Comparison of ENCODE assay signal across 32 mouse cellular contexts in genomic region chrX:10062201-10062600, GRCm38 (mm10). TPM values are rescaled to one million over a fixed set of nuclear protein-coding genes. Genes with fewer than 3 reads are reported as not detected.
DNase-seq lines count a peak whose midpoint lies in the region; ATAC-seq and TF ChIP-seq lines count a peak whose summit lies in the region.
"Had no signal": no experiment of that assay in that cellular context is flagged by ENCODE, and none has a peak within 500 bp of the region (broad histone marks: within the 10 kb centered on the region; RNA-seq: fewer than 3 reads in every experiment).

No protein-coding gene starts in this region.

- no peak overlapping the region for H3K4me3 ChIP-seq in gastrocnemius, adult 2 months
- H3K4me3 ChIP-seq: embryonic facial prominence, embryonic 10.5 days; embryonic facial prominence, embryonic 15.5 days; heart, adult 2 months; hindbrain, embryonic 12.5 days; layer of hippocampus, adult 2 months; liver, embryonic 12.5 days; midbrain, embryonic 13.5 days; neural tube, embryonic 15.5 days; stomach, embryonic 15.5 days had no signal

- no peak for TF ChIP-seq CTCF in gastrocnemius, adult 2 months (IDR thresholded peaks at IDR 0.05)

- intact Hi-C loops in heart, postnatal 25 days (cut with DNase I), result no loop called here
- intact Hi-C loops in gastrocnemius, adult 2 months (cut with DNase I), result no loop called here
- intact Hi-C loops in heart, postnatal 14 days (cut with DNase I), result no loop called here

- peak; percentile 33 to 40 for DNase-seq in heart, adult 18-20 months
- DNase-seq in heart, postnatal 25 days (ENCODE audit: low spot score), result no peak
- peak; percentile 80 for DNase-seq in adipocyte (ENCODE audit: low spot score)
- peak; percentile 19 for DNase-seq in gastrocnemius, adult 2 months
- DNase-seq in heart, postnatal 14 days, result peak; percentile 5 to 12
- no peak for DNase-seq in urinary bladder, postnatal 25 days (ENCODE audit: low spot score)
- DNase-seq in layer of hippocampus, adult 8-10 months (ENCODE audit: low spot score in 2 of 2), result no peak
- DNase-seq: B cell, adult 2 months; cerebellum, adult 18-20 months; cerebellum, postnatal 14 days; kidney, adult 9 months; kidney, postnatal 25 days; left cerebral cortex, postnatal 4 days; lung, adult 18-20 months; retina, postnatal 1 day; right cerebral cortex, postnatal 14 days had no signal

- ATAC-seq in monocyte, adult 5-6 weeks (replicated peaks; ENCODE audit: insufficient number of reproducible peaks, low FRiP score, low TSS enrichment, poor library complexity, severe bottlenecking), result no peak
- ATAC-seq: activated CD4-positive, CD25-positive, alpha-beta regulatory T cell, adult 4 months; forebrain, embryonic 14.5 days; intestine, embryonic 16.5 days; liver, embryonic 12.5 days; lung, postnatal 0 days; midbrain, embryonic 13.5 days had no signal

- H3K27ac ChIP-seq in gastrocnemius, adult 2 months, result no peak overlapping the region
- H3K27ac ChIP-seq: embryonic facial prominence, embryonic 10.5 days; heart, adult 2 months; hindbrain, embryonic 12.5 days; liver, embryonic 12.5 days; macrophage; midbrain, embryonic 13.5 days; neural tube, embryonic 15.5 days; stomach, embryonic 15.5 days had no signal

RNA-seq across cellular contexts. Expression of gene Srpx, which starts 55.3 kb away (rescaled TPM):
- 1 to 10 TPM; 2.9 to 3.4 TPM for total RNA-seq in heart, adult 18-20 months (2021)
- 1 to 10 TPM; 4.2 to 4.4 TPM for total RNA-seq in heart, postnatal 25 days (2021)
- total RNA-seq in gastrocnemius, adult 2 months (2021), result 1 to 10 TPM; 4.9 to 5.3 TPM
- total RNA-seq in heart, postnatal 14 days (2021), result 1 to 10 TPM; 4.9 to 8.8 TPM
- total RNA-seq in layer of hippocampus, adult 8-10 months (2022), result under 1 TPM in 3 of 4 experiments, not detected in 1; 0.35 to 0.70 (median 0.64) TPM
- not detected in 3 replicates for total RNA-seq in monocyte, adult 5-6 weeks (2017)
- total RNA-seq: megakaryocyte-erythroid progenitor cell, adult 5-6 weeks had no signal

Comparison
In these comparisons a context has a peak if more than half of its experiments do, and no peak if none do; other contexts are left out.
1. DNase-seq: peak in heart, adult 18-20 months (2 of 2), adipocyte (single experiment), gastrocnemius, adult 2 months (single experiment) and heart, postnatal 14 days (2 of 2); none in heart, postnatal 25 days (single experiment), urinary bladder, postnatal 25 days (single experiment) and layer of hippocampus, adult 8-10 months (0 of 2).